Mouse (Mus musculus): ENCODE results near the gene Sept9. TPM values are rescaled to one million over a fixed set of nuclear protein-coding genes. Genes with fewer than 3 reads are reported as not detected.

Sept9 gene
- polyA plus RNA-seq, 1 experiment: 13.3 TPM

GRCm38 (mm10) chr11:117348429-117349103 lies 149.1 kb downstream of the Sept9 start:
- DNase-seq: no peak
- Histone ChIP-seq H3K4me3 (replicated peaks; ENCODE audit: insufficient read depth, low read depth, low read length) (no peak overlapping the region), H3K27ac (ENCODE audit: insufficient read depth, low read length) (no peak overlapping the region), H3K27me3 (ENCODE audit: control insufficient read depth, insufficient read depth, low read length) (no peaks in the 10 kb centered on the region), H3K4me1 (ENCODE audit: control insufficient read depth, insufficient read depth, low read length) (no peaks in the 10 kb centered on the region)
- TF ChIP-seq POLR2A (IDR thresholded peaks at IDR 0.05; ENCODE audit: borderline replicate concordance, insufficient read depth, low read length) (no peak), CTCF (IDR thresholded peaks at IDR 0.05; ENCODE audit: borderline replicate concordance, insufficient read depth, low read depth, low read length) (no peak)
- WGBS: 82% methylated on average over 10 of the region's 10 CpGs

- no peaks in the 10 kb centered on the region for H3K4me1 ChIP-seq (ENCODE audit: control insufficient read depth, insufficient read depth, low read length)
- no peak overlapping the region for H3K4me3 ChIP-seq (replicated peaks; ENCODE audit: insufficient read depth, low read depth, low read length)
- H3K27me3 ChIP-seq (ENCODE audit: control insufficient read depth, insufficient read depth, low read length): no peaks in the 10 kb centered on the region
- TF ChIP-seq CTCF (IDR thresholded peaks at IDR 0.05; ENCODE audit: borderline replicate concordance, insufficient read depth, low read depth, low read length): no peak
- no peak overlapping the region for H3K27ac ChIP-seq (ENCODE audit: insufficient read depth, low read length)
- DNase-seq: no peak
- WGBS: 68% methylated on average over 20 of the region's 20 CpGs
Observed at GRCm38 (mm10) chr11:117349429-117350363, 150.2 kb downstream of the Sept9 start.

GRCm38 (mm10) chr11:117350462-117351222 lies 151.2 kb downstream of the Sept9 start:
- Histone ChIP-seq H3K4me1 (ENCODE audit: control insufficient read depth, insufficient read depth, low read length) (no peaks in the 10 kb centered on the region), H3K27me3 (ENCODE audit: control insufficient read depth, insufficient read depth, low read length) (no peaks in the 10 kb centered on the region), H3K4me3 (replicated peaks; ENCODE audit: insufficient read depth, low read depth, low read length) (no peak overlapping the region), H3K27ac (ENCODE audit: insufficient read depth, low read length) (no peak overlapping the region)
- TF ChIP-seq CTCF (IDR thresholded peaks at IDR 0.05; ENCODE audit: borderline replicate concordance, insufficient read depth, low read depth, low read length): no peak
- TF ChIP-seq POLR2A (IDR thresholded peaks at IDR 0.05; ENCODE audit: borderline replicate concordance, insufficient read depth, low read length): no peak
- 93% methylated on average over 11 of the region's 11 CpGs for WGBS
- no peak for DNase-seq

GRCm38 (mm10) chr11:117353126-117353525 lies 153.7 kb downstream of the Sept9 start:
- WGBS: 91% methylated on average over 11 of the region's 11 CpGs
- H3K27me3 ChIP-seq (ENCODE audit: control insufficient read depth, insufficient read depth, low read length): no peaks in the 10 kb centered on the region
- no peak for DNase-seq
- H3K4me3 ChIP-seq (replicated peaks; ENCODE audit: insufficient read depth, low read depth, low read length): no peak overlapping the region
- TF ChIP-seq POLR2A (IDR thresholded peaks at IDR 0.05; ENCODE audit: borderline replicate concordance, insufficient read depth, low read length) (no peak), CTCF (IDR thresholded peaks at IDR 0.05; ENCODE audit: borderline replicate concordance, insufficient read depth, low read depth, low read length) (no peak)
- no peaks in the 10 kb centered on the region for H3K4me1 ChIP-seq (ENCODE audit: control insufficient read depth, insufficient read depth, low read length)
- H3K27ac ChIP-seq (ENCODE audit: insufficient read depth, low read length): no peak overlapping the region

GRCm38 (mm10) chr11:117354107-117354506 lies 154.6 kb downstream of the Sept9 start:
- Histone ChIP-seq H3K27me3 (ENCODE audit: control insufficient read depth, insufficient read depth, low read length) (no peaks in the 10 kb centered on the region), H3K27ac (ENCODE audit: insufficient read depth, low read length) (no peak overlapping the region), H3K4me1 (ENCODE audit: control insufficient read depth, insufficient read depth, low read length) (no peaks in the 10 kb centered on the region), H3K4me3 (replicated peaks; ENCODE audit: insufficient read depth, low read depth, low read length) (no peak overlapping the region)
- TF ChIP-seq POLR2A (IDR thresholded peaks at IDR 0.05; ENCODE audit: borderline replicate concordance, insufficient read depth, low read length) (no peak), CTCF (IDR thresholded peaks at IDR 0.05; ENCODE audit: borderline replicate concordance, insufficient read depth, low read depth, low read length) (no peak)
- peak in 1 of 2 experiments; percentile 14 for DNase-seq
- 61% methylated on average over 4 of the region's 4 CpGs for WGBS

GRCm38 (mm10) chr11:117356937-117357336 lies 157.5 kb downstream of the Sept9 start:
- TF ChIP-seq POLR2A (IDR thresholded peaks at IDR 0.05; ENCODE audit: borderline replicate concordance, insufficient read depth, low read length) (no peak), CTCF (IDR thresholded peaks at IDR 0.05; ENCODE audit: borderline replicate concordance, insufficient read depth, low read depth, low read length) (no peak)
- no peaks in the 10 kb centered on the region for H3K4me1 ChIP-seq (ENCODE audit: control insufficient read depth, insufficient read depth, low read length)
- no peak for DNase-seq
- WGBS: 79% methylated on average over 3 of the region's 3 CpGs
- no peak overlapping the region for H3K4me3 ChIP-seq (replicated peaks; ENCODE audit: insufficient read depth, low read depth, low read length)
- no peak overlapping the region for H3K27ac ChIP-seq (ENCODE audit: insufficient read depth, low read length)
- H3K27me3 ChIP-seq (ENCODE audit: control insufficient read depth, insufficient read depth, low read length): no peaks in the 10 kb centered on the region

- peak; percentile 81 to 89 for DNase-seq
- TF ChIP-seq POLR2A (IDR thresholded peaks at IDR 0.05; ENCODE audit: borderline replicate concordance, insufficient read depth, low read length): no peak
- peak; percentile 99 for TF ChIP-seq CTCF (IDR thresholded peaks at IDR 0.05; ENCODE audit: borderline replicate concordance, insufficient read depth, low read depth, low read length)
- WGBS: 42% methylated on average over 8 of the region's 8 CpGs
- Histone ChIP-seq H3K4me3 (replicated peaks; ENCODE audit: insufficient read depth, low read depth, low read length) (no peak overlapping the region), H3K27me3 (ENCODE audit: control insufficient read depth, insufficient read depth, low read length) (no peaks in the 10 kb centered on the region), H3K27ac (ENCODE audit: insufficient read depth, low read length) (no peak overlapping the region), H3K4me1 (ENCODE audit: control insufficient read depth, insufficient read depth, low read length) (no peaks in the 10 kb centered on the region)
Observed at GRCm38 (mm10) chr11:117357916-117358639, 158.6 kb downstream of the Sept9 start.

Measured in cerebellum, adult 2 months (tissue).